ENCODE assay signal across 23 mouse cellular contexts in the genomic region with DNA sequence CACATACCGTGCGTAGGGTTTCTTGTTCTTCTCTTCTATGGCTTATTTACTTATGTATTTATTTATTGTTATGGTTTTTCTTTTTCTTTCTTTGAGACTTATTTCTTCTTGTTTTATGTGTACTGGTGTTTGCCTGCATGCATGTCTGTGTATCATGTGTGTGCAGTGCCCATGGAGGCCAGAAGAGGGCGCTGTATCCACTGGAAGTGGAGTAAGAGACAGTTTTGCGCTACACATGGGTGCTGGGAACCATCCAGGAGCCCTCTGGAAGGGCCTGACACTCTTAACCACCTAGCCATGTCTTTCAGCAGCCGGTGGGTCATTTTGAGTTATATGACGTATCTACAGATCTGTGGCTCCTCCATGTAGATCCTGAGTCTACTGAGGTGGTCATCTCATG.
DNase-seq lines count a peak whose midpoint lies in the region; ATAC-seq and TF ChIP-seq lines count a peak whose summit lies in the region.
"Had no signal": no experiment of that assay in that cellular context is flagged by ENCODE, and none has a peak within 500 bp of the region (broad histone marks: within the 10 kb centered on the region; RNA-seq: fewer than 3 reads in every experiment).

No protein-coding gene starts in this region.

- ATAC-seq in intestine, postnatal 0 days: no peak
- ATAC-seq in intestine, embryonic 15.5 days: no peak
- ATAC-seq in midbrain, postnatal 0 days (ENCODE audit: low FRiP score): no peak
- no peak for ATAC-seq in forebrain, embryonic 15.5 days (replicated peaks)
- ATAC-seq: activated CD4-positive, CD25-positive, alpha-beta regulatory T cell, adult 4 months; intestine, embryonic 16.5 days had no signal

- no peaks in the 10 kb centered on the region for H3K27me3 ChIP-seq in intestine, postnatal 0 days (replicated peaks; ENCODE audit: control insufficient read depth, insufficient read depth, low read length)
- no peaks in the 10 kb centered on the region for H3K27me3 ChIP-seq in intestine, embryonic 15.5 days (replicated peaks)
- H3K27me3 ChIP-seq in midbrain, postnatal 0 days (ENCODE audit: insufficient read depth, low read length): no peaks in the 10 kb centered on the region
- H3K27me3 ChIP-seq in midbrain, embryonic 10.5 days (ENCODE audit: low read depth, poor library complexity, severe bottlenecking): no peaks in the 10 kb centered on the region
- no peaks in the 10 kb centered on the region for H3K27me3 ChIP-seq in forebrain, embryonic 15.5 days
- H3K27me3 ChIP-seq: hindbrain, embryonic 13.5 days; megakaryocyte, embryonic 14.5 days; neural tube, embryonic 13.5 days had no signal

- H3K4me1 ChIP-seq in intestine, postnatal 0 days (replicated peaks; ENCODE audit: control insufficient read depth, insufficient read depth, low read length): no peaks in the 10 kb centered on the region; the same call in 1 of the 2 replicates
- no peaks in the 10 kb centered on the region for H3K4me1 ChIP-seq in intestine, embryonic 15.5 days (replicated peaks)
- no peaks in the 10 kb centered on the region for H3K4me1 ChIP-seq in midbrain, postnatal 0 days (ENCODE audit: insufficient read depth, low read length)
- no peaks in the 10 kb centered on the region for H3K4me1 ChIP-seq in midbrain, embryonic 10.5 days
- no peaks in the 10 kb centered on the region for H3K4me1 ChIP-seq in forebrain, embryonic 15.5 days
- H3K4me1 ChIP-seq: forebrain, embryonic 10.5 days; heart, embryonic 10.5 days; hindbrain, embryonic 13.5 days; neural tube, embryonic 13.5 days had no signal

- H3K4me3 ChIP-seq in intestine, postnatal 0 days (ENCODE audit: low read depth, low read length): no peak overlapping the region
- H3K4me3 ChIP-seq in intestine, embryonic 15.5 days (replicated peaks): no peak overlapping the region
- no peak overlapping the region for H3K4me3 ChIP-seq in midbrain, postnatal 0 days (ENCODE audit: low read depth, low read length)
- no peak overlapping the region for H3K4me3 ChIP-seq in midbrain, embryonic 10.5 days
- H3K4me3 ChIP-seq in forebrain, embryonic 15.5 days: no peak overlapping the region
- H3K4me3 ChIP-seq: forebrain, embryonic 10.5 days; heart, embryonic 10.5 days; hindbrain, embryonic 13.5 days; megakaryocyte, embryonic 14.5 days; neural tube, embryonic 13.5 days had no signal

- peak; percentile 37 for TF ChIP-seq CTCF in intestine, postnatal 0 days (IDR thresholded peaks at IDR 0.05; ENCODE audit: low read depth)
- TF ChIP-seq CTCF in midbrain, postnatal 0 days (IDR thresholded peaks at IDR 0.05): peak; percentile 17

- no peak overlapping the region for H3K4me2 ChIP-seq in intestine, postnatal 0 days (replicated peaks; ENCODE audit: low read depth)
- H3K4me2 ChIP-seq in intestine, embryonic 15.5 days (replicated peaks): no peak overlapping the region
- H3K4me2 ChIP-seq in midbrain, postnatal 0 days (ENCODE audit: low read depth, low read length, poor library complexity, severe bottlenecking): no peak overlapping the region
- H3K4me2 ChIP-seq in forebrain, embryonic 15.5 days (replicated peaks): no peak overlapping the region
- H3K4me2 ChIP-seq: hindbrain, embryonic 13.5 days; neural tube, embryonic 13.5 days had no signal

- 93% methylated on average over 6 of the region's 6 CpGs for WGBS in intestine, postnatal 0 days
- 89% methylated on average over 6 of the region's 6 CpGs for WGBS in intestine, embryonic 15.5 days
- WGBS in midbrain, postnatal 0 days: 85% methylated on average over 6 of the region's 6 CpGs
- 82% methylated on average over 6 of the region's 6 CpGs for WGBS in midbrain, embryonic 10.5 days
- 85% methylated on average over 6 of the region's 6 CpGs for WGBS in forebrain, embryonic 15.5 days

- no peak overlapping the region for H3K27ac ChIP-seq in intestine, postnatal 0 days (ENCODE audit: low read depth, low read length)
- H3K27ac ChIP-seq in intestine, embryonic 15.5 days: no peak overlapping the region
- no peak overlapping the region for H3K27ac ChIP-seq in midbrain, postnatal 0 days (ENCODE audit: low read depth, low read length)
- H3K27ac ChIP-seq in midbrain, embryonic 10.5 days (replicated peaks): no peak overlapping the region
- H3K27ac ChIP-seq in forebrain, embryonic 15.5 days (replicated peaks): no peak overlapping the region
- H3K27ac ChIP-seq: forebrain, embryonic 10.5 days; heart, embryonic 10.5 days; hindbrain, embryonic 13.5 days; neural tube, embryonic 13.5 days had no signal

- intact Hi-C loops in left cerebral cortex, postnatal 36 days (cut with DNase I): no loop called here

- DNase-seq in midbrain, postnatal 0 days (ENCODE audit: low spot score): no peak
- DNase-seq in midbrain, embryonic 10.5 days (ENCODE audit: low spot score): no peak
- peak; percentile 16 for DNase-seq in induced T-regulatory cell, adult 2 months (ENCODE audit: low read depth)
- DNase-seq in left cerebral cortex, postnatal 36 days (ENCODE audit: low spot score in 2 of 2): no peak
- no peak for DNase-seq in right cerebral cortex, postnatal 4 days
- DNase-seq: adrenal gland, postnatal 25 days; cerebellum, adult 9-10 months; gastrocnemius, postnatal 25 days; heart, postnatal 10 days; kidney, postnatal 25 days; lung, postnatal 10 days; right cerebral cortex, postnatal 14 days; thymus, adult 18-20 months had no signal

- H3K36me3 ChIP-seq in intestine, postnatal 0 days (ENCODE audit: control insufficient read depth, insufficient read depth): peaks cover 30% of the 10 kb centered on the region
- H3K36me3 ChIP-seq in intestine, embryonic 15.5 days: peaks cover 9% of the 10 kb centered on the region
- H3K36me3 ChIP-seq in midbrain, postnatal 0 days (ENCODE audit: insufficient read depth, low read length): no peaks in the 10 kb centered on the region
- peaks cover 14% of the 10 kb centered on the region; the same call in 1 of the 2 replicates for H3K36me3 ChIP-seq in midbrain, embryonic 10.5 days
- H3K36me3 ChIP-seq in forebrain, embryonic 15.5 days: no peaks in the 10 kb centered on the region

- H3K9ac ChIP-seq in intestine, postnatal 0 days (ENCODE audit: low read depth, low read length): no peak overlapping the region
- H3K9ac ChIP-seq in intestine, embryonic 15.5 days: no peak overlapping the region
- no peak overlapping the region for H3K9ac ChIP-seq in midbrain, postnatal 0 days (replicated peaks; ENCODE audit: low read length, poor library complexity, severe bottlenecking)
- H3K9ac ChIP-seq in forebrain, embryonic 15.5 days (replicated peaks): no peak overlapping the region
- H3K9ac ChIP-seq: hindbrain, embryonic 13.5 days; neural tube, embryonic 13.5 days had no signal

- 0 out of 2 replicates have a peak, but pooled peaks cover 6% of the 10 kb centered on the region for H3K9me3 ChIP-seq in intestine, postnatal 0 days (ENCODE audit: control insufficient read depth)
- H3K9me3 ChIP-seq in intestine, embryonic 15.5 days: no peaks in the 10 kb centered on the region
- H3K9me3 ChIP-seq in midbrain, postnatal 0 days (ENCODE audit: low read length): no peaks in the 10 kb centered on the region
- peaks cover 11% of the 10 kb centered on the region; the same call in 1 of the 2 replicates for H3K9me3 ChIP-seq in midbrain, embryonic 10.5 days (replicated peaks)
- H3K9me3 ChIP-seq in forebrain, embryonic 15.5 days: no peaks in the 10 kb centered on the region
- H3K9me3 ChIP-seq: neural tube, embryonic 13.5 days had no signal
